Mouse (Mus musculus) layer of hippocampus, adult 2 months (tissue): Measurements from ENCODE around the gene Zfp872. TPM values are rescaled to one million over a fixed set of nuclear protein-coding genes. Genes with fewer than 3 reads are reported as not detected.

Experiments used
- DNase-seq, 2 experiments: peaks; one replicate each; pipeline ENCODE4 v3.0.0; 2022; ENCODE audit warnings: low spot score in 2 of 2
- H3K27ac ChIP-seq: fragments of 200-600 bp; 2 replicates; pipeline ENCODE4 v1.8.1; 2022
- H3K4me3 ChIP-seq: fragments of 200-600 bp; 2 replicates; pipeline ENCODE4 v1.8.1; 2022; ENCODE audit warnings: mild to moderate bottlenecking
- CTCF ChIP-seq: fragments of 200-600 bp; conservative IDR thresholded peaks from 2 replicates; pipeline ENCODE4 v1.8.1; 2022; ENCODE audit warnings: antibody characterized with exemption, mild to moderate bottlenecking, moderate library complexity
- total RNA-seq, 2 experiments: library from RNA; stranded (reverse); gene quantifications; 2 replicates each; pipeline ENCODE4 v1.2.3; 2021

Gene Zfp872
- total RNA-seq, 2 experiments from 2014 or later = 0.42 TPM; not detected in 1

DNA sequence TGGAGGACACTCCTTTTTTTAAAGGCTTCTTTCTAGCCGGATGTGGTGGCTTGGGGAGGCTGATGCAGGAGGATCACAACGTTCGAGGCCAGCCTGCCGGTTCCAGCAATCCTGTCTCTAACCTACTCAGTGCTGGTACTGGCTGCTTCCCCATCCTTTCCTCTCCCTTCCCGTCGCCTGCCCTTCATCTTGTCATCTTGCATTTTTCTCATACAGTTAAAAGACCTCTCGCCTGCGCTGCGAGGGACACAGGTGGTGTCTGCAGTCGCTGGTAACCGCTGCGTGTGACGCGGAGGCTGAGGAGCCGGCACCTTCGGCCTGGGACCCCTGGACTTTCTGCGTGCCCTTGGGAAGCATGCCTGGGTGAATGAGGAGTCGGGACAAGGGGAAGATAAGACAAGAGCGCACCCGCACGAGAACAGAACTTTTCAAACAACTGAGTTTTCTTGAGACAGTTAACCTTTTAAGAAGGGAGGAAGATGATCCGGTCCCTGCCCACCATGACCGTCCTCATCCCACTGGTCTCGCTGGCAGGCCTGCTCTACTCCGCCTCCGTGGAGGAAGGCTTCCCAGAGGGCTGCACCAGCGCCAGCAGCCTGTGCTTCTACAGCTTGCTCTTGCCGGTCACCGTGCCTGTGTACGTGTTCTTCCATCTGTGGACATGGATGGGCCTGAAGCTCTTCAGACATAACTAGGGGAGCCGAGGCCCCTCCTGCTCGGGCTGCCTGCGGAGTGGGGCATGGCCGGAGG is 30.2 kb upstream of the Zfp872 start:
- peak overlapping the region; percentile 98 for H3K27ac ChIP-seq
- DNase-seq = no peak
- no peak for TF ChIP-seq CTCF
- H3K4me3 ChIP-seq = peak overlapping the region; percentile 75

GRCm38 (mm10) chr9:22161299-22161698 is 26.6 kb upstream of the Zfp872 start:
- DNase-seq = no peak
- Histone ChIP-seq H3K4me3 (no peak overlapping the region), H3K27ac (no peak overlapping the region)
- no peak for TF ChIP-seq CTCF

DNA sequence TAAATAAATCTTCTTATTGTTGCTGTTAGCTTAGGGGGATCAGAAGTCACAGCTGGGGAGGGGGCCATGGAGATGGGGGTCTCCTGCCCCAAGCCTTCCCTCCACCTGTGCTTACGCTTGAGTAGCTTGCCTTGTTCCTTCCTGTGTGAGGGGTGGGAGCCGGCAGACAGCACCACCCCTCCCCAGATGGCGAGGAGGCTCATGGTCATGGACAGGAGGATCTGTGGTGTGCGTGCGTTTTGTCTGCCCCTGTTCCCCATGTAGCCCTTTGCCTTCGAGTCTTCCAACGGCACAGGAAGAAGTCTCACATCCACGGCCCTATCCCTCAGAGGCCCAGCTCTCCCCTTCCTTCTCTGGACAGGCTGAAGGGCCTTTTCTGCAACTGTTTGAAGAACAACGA is 25.6 kb upstream of the Zfp872 start:
- no peak for TF ChIP-seq CTCF
- DNase-seq = no peak
- no peak overlapping the region for H3K4me3 ChIP-seq
- no peak overlapping the region for H3K27ac ChIP-seq

- TF ChIP-seq CTCF = no peak
- DNase-seq = no peak
- Histone ChIP-seq H3K27ac (no peak overlapping the region), H3K4me3 (no peak overlapping the region)
Measured at GRCm38 (mm10) chr9:22162912-22163311, 25.0 kb upstream of the Zfp872 start.

DNA sequence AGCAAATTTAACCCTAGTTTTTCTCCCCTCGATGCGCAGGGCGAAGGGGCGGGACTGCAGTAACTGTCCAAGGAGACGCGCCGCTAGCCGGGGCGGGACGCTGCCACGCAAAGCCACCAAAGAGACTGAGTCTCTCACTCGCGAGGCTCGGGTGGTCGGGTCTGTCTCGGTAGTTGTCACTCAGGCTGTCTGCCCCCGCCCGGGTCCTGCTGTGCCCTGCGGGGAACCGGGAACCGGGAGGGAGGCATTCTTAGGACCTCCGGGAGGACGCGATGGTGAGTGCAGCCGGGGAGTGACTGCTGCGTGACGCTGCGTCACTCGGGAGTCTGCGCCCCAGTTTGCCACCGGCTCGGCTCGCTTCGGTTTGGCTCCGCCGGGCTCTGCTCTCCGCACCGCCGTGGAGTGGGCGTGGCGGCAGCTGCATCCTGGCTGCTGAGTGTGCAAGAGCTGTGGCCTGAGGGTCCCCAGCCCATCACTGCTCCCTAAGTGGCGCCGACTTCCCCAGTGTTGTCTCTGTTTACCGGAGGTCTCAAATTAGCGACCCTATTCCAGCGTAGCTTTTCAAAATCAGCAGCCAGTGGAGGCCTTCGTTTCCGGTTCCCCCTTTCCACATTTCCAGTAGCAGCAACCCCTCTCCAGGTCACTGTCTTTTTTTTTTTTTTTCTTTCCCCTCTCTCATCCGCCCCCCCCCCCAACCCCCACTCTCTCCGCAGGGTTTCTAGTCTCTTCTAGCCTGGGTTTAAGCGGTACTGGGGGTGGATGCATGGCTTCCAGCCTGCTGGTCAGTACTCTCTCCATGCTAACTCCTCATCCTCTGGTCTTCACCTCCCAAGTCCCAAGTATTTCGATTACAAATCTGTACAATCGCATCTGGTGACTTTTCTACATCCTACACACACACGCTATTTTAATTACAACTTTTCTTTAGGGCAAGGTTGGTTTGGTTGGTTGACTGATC is 22.9 kb upstream of the Zfp872 start:
- peak overlapping the region; percentile 65 for H3K4me3 ChIP-seq
- peak overlapping the region; percentile 86 for H3K27ac ChIP-seq
- peak; percentile 54 to 56 for DNase-seq
- TF ChIP-seq CTCF = no peak

DNA sequence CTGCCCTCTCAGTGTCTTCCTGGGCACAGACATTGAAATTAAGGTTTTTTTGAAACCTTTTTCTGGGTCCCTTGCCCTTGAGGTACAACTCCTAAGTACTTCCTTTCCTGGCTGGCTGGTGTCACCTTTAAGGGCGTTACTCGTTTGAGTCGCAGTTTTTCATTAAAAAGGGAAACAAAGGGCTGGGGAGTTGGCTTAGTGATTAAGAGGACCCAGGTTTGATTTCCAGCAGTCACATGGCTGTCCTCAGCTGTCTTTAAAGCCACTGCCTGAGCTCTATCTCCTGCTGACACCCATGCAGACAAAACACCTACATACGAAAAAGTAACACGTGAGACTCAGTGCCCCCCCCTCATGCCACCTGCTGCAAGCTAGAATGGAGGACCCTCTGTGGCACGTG is 21.9 kb upstream of the Zfp872 start:
- DNase-seq = no peak
- no peak for TF ChIP-seq CTCF
- Histone ChIP-seq H3K4me3 (no peak overlapping the region), H3K27ac (no peak overlapping the region)

DNA sequence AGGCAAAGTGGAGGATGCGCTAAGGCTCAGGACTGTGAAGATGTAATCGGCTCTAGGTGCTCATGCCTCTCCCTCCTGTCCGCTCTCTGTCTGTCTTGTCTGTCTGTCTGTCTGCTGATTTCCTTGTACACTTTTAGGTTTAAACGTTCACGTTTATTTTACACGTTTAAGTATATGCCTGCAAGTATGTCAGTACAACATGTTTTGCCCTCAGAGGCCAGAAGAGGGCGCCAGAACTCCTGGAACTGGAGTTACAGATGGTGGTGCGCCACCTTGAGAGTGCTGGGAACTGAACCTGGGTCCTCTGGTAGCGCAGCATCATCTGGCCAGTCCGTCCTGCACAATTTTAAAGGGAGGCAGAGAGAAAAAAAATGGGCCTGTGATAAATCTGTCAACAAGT is 21.2 kb upstream of the Zfp872 start:
- no peak overlapping the region for H3K4me3 ChIP-seq
- no peak overlapping the region for H3K27ac ChIP-seq
- TF ChIP-seq CTCF = peak; percentile 45
- no peak for DNase-seq

DNA sequence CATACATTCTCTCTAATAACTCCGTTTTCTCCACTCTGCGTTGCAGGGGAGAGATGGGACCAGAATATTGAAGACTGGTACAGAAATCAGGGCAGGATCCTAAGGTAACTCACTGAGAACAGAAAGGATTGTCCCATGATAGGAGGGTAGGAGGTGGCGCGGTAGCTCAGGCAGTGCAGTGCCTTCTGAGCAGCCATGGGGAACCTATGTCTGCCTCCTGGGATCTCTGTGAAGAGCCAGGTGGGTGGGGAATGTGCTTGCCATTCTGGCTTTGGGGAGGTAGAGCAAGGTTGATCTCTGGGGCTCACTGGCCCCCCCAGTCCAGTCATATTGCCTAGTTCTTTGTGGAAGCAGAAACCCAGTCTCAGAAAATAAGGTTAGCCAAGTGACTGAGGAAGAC is 20.1 kb upstream of the Zfp872 start:
- DNase-seq = no peak
- no peak for TF ChIP-seq CTCF
- Histone ChIP-seq H3K27ac (no peak overlapping the region), H3K4me3 (no peak overlapping the region)

DNA sequence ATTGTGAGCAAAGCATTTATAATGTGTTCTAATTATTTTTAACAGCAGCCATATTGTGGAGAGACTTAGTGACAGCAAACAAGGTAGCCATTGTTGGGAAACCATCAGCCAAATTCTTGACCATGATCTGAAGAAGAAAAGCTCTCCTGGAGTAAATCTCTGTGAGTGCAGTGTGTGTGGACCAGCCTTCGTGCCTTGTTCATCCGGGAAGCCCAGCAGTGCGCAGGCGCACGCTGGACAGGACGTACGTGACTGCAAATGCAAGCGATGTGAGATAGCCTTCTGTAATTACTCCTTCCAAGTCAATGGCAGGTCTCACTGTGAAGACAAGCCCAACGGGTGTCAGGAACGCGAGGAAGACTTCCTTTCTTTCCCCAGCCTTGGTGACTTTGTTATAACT is 18.6 kb upstream of the Zfp872 start:
- Histone ChIP-seq H3K4me3 (no peak overlapping the region), H3K27ac (no peak overlapping the region)
- DNase-seq = no peak
- TF ChIP-seq CTCF = no peak

DNA sequence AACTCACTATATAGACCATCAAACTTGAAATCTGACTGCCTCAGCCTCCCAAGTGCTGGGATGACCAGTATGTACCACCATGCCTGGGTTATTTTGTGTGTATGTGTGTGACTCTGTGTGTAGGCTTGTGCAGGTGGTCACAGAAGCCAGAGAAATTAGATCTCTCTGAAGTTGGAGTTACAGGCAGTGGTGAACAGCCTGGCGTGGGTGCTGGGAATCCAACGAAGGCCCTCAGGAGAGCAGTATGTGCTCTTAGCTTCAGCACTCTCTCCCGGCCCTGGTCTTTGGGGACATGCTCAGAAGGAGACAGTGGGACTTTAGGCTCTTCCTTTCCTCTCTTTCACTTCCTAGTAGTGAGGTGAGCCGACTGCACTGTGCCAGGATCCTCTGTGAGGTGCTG is 15.6 kb upstream of the Zfp872 start:
- no peak overlapping the region for H3K4me3 ChIP-seq
- no peak for DNase-seq
- H3K27ac ChIP-seq = no peak overlapping the region
- TF ChIP-seq CTCF = no peak

GRCm38 (mm10) chr9:22196412-22196811 is 8.5 kb downstream of the Zfp872 start:
- no peak overlapping the region for H3K4me3 ChIP-seq
- no peak overlapping the region for H3K27ac ChIP-seq
- no peak for TF ChIP-seq CTCF
- DNase-seq = no peak

GRCm38 (mm10) chr9:22213785-22214194 is 25.9 kb downstream of the Zfp872 start:
- no peak for DNase-seq
- H3K4me3 ChIP-seq = no peak overlapping the region
- H3K27ac ChIP-seq = no peak overlapping the region
- no peak for TF ChIP-seq CTCF

DNA sequence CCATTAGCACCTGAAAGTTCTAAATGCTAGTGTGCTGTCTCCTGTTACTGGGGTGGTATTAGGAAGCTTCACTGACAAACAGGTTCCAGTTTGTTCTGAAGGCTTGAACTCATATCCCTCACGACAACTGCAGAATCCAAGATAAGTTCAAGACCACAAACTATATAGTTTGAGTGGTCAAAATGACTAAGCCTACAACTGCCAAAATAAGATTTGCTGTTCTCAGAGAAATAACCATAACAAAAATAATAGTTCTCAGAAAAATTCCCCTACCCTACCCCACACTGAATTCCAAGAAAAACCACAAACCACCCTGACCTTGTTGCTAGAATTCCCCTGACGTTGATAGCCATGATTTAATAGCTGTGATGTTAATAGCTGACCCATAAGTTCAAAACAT is 26.7 kb downstream of the Zfp872 start:
- TF ChIP-seq CTCF = no peak
- no peak for DNase-seq
- Histone ChIP-seq H3K4me3 (no peak overlapping the region), H3K27ac (no peak overlapping the region)

DNA sequence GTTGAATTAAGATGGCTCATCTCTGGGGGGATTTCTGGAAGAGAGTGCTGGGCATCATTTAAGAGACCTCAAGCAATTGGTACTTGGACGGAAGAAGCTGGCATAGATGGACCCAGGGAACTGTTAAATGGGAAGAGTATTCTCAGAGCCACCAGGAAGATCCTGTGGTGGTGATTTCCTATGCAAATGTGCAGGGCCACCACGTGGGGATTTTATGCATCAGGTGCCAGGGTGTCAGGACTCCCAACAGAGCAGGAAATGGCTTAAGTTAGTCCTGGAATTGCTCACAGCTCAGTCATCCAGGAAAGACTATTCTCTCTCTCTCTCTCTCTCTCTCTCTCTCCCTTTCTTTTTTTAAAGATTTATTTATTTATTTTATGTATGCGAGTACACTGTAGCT is 28.8 kb downstream of the Zfp872 start:
- DNase-seq = no peak
- TF ChIP-seq CTCF = no peak
- H3K4me3 ChIP-seq = no peak overlapping the region
- H3K27ac ChIP-seq = no peak overlapping the region
